Mouse (Mus musculus): ENCODE measurements around the gene Chst12.

DNA sequence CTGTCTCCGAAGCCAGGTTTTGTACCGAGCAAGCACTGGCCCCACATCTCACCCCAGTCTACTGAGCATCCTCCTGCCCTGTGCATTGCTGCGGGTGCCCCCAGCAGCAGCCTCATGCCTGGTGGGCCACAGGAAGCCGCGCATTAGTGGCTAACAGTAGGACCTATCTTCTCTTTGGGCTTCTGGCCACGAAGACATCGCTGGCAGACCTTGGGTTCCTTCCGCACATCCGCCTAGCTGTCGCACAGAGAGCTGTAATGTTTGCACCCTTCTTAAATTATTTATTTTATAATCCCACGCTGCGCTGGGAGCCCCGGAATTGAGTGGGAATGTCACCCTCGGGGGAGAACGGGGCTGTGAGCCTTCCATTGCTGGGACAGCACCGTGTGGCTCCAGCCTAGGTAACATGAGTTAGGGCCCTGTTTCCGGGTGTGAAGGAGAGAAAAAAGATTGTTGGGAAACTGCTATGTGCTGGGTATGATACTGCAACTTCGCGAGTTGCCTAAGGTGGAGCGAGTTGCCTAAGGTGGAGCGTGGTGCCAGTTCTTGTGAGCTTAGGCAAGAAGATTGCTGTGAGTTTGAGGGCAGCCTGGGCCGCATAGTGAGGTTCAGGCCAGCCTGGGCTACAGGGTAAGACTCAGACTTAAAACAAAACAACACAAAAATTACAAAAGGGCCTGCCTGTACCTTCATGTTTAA, 895 bp downstream of the Chst12 start:
- TF ChIP-seq CTCF (IDR thresholded peaks at IDR 0.05; ENCODE audit: control insufficient read depth, insufficient read depth, insufficient read length) (no peak), CEBPB (IDR thresholded peaks at IDR 0.05; ENCODE audit: low read depth) (no peak), MAX (IDR thresholded peaks at IDR 0.05) (no peak)
